Mouse (Mus musculus): ENCODE results near the gene Ucp1.

DNA sequence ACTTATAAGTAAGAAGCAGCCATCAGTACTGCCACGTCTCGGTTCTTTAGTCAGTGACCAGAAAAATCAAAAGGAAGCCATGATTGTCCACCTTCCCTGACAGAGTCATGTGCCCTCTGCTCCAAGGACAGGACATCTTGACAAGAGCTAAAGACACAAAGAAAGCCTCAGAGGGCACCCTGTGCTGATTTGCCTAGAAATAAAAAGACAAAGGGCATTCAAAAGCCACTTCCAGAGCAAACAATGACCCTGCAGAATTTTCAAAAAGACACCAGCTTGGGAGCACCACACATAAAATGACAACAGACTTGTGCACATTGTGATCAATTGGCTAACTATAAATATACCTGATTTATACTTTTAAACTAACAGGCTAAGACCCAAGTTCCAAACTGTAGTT is 25.5 kb downstream of the Ucp1 start:
- TF ChIP-seq CTCF (IDR thresholded peaks at IDR 0.05; ENCODE audit: extremely low read depth, insufficient read length, insufficient replicate concordance, low read depth, low read length) (no peak), POLR2A (IDR thresholded peaks at IDR 0.05; ENCODE audit: low read depth, low read length) (no peak)

Measured in small intestine, adult 2 months (tissue).